Mouse (Mus musculus) neural tube, embryonic 11.5 days (tissue): Measurements from ENCODE around the gene Nr2f6. TPM values are rescaled to one million over a fixed set of nuclear protein-coding genes. Genes with fewer than 3 reads are reported as not detected.
A peak's percentile ranks its signal among the peaks of the same experiment; 100 is the strongest.

Source experiments
- ATAC-seq: fragments of 200-750 bp; cut with Nextera tagmentation; 2 replicates; pipeline ENCODE4 v1.8.0; 2017; ENCODE audit warnings: moderate number of reproducible peaks, mild to moderate bottlenecking, moderate TSS enrichment, moderate library complexity; ENCODE audit not compliant: insufficient read depth, low FRiP score, low TSS enrichment
- DNase-seq: peaks from one replicate; pipeline ENCODE4 v3.0.0-alpha.2; 2015; ENCODE audit warnings: low spot score
- H3K27ac ChIP-seq: fragments of 300-500 bp; sonication (generic); 2 replicates; pipeline ENCODE4 v1.5.1; 2014; ENCODE audit warnings: low read depth, mild to moderate bottlenecking, low read length
- H3K27me3 ChIP-seq: fragments of 300-500 bp; sonication (generic); 2 replicates; pipeline ENCODE4 v1.6.1; 2014; ENCODE audit warnings: mild to moderate bottlenecking, low read length, mixed read lengths; ENCODE audit not compliant: control insufficient read depth, insufficient read depth
- H3K36me3 ChIP-seq: fragments of 300-500 bp; sonication (generic); 2 replicates; pipeline ENCODE4 v1.6.1; 2014; ENCODE audit warnings: mild to moderate bottlenecking, low read length, moderate library complexity, mixed read lengths; ENCODE audit not compliant: control insufficient read depth, insufficient read depth
- H3K4me1 ChIP-seq: fragments of 300-500 bp; sonication (generic); 2 replicates; pipeline ENCODE4 v1.6.1; 2014; ENCODE audit warnings: low read length, mixed read lengths; ENCODE audit not compliant: control insufficient read depth, insufficient read depth
- H3K4me2 ChIP-seq: fragments of 300-500 bp; sonication (generic); 2 replicates; pipeline ENCODE4 v1.6.1; 2014; ENCODE audit warnings: low read depth, mild to moderate bottlenecking, moderate library complexity
- H3K4me3 ChIP-seq: fragments of 300-500 bp; sonication (generic); 2 replicates; pipeline ENCODE4 v1.5.1; 2014; ENCODE audit warnings: low read depth, low read length
- H3K9ac ChIP-seq: fragments of 300-500 bp; sonication (generic); 2 replicates; pipeline ENCODE4 v1.6.1; 2014; ENCODE audit warnings: mild to moderate bottlenecking, low read length
- H3K9me3 ChIP-seq: fragments of 300-500 bp; sonication (generic); 2 replicates; pipeline ENCODE4 v1.6.1; 2016; ENCODE audit warnings: low read length; ENCODE audit not compliant: control insufficient read depth
- WGBS: fragments of 180-500 bp; shearing (Covaris S2); extraction: QIAGEN DNeasy Blood & Tissue Kit; methylation state at CpG from one replicate; pipeline ENCODE4 v1.1.7; 2014; 5-methylcytosine and 5-hydroxymethylcytosine counted together
- polyA plus RNA-seq: library from polyadenylated mRNA; unstranded; fragments of >200 nt; fragmentation: Nextera tagmentation; extraction: Ambion mirVana; gene quantifications from 2 replicates; pipeline ENCODE4 v1.2.1, GENCODE M21; 2014

Gene Nr2f6
- polyA plus RNA-seq: 83.4 and 84.0 TPM in 2 replicates

DNA sequence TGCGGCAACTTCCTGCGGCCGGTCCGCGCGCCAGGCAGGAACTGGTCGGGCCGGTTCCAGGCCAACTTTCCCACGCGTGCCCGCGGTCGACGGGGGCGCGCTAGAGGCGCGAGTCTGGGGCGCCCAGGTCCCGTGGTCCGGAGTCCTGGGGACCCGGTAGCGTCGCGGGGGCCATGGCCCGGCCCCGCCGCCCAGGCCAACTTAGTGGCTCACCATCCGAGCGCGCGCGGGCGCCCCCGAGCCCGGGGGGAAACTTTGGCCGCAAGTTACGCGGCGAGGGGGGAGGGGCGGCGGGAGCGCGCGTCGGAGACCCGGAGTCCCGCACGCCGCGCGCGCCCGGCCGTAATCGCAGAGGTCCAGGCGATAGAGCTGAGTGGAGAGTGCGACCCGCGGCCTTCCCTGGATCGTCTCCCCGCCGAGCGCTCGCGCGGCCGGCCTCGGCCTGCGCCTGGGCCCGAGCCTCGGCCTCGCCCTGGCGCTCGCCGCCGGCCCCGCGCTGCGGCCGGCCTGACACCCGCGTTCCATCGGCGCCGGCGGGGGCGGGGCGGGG, at the start of gene Nr2f6:
Nr2f6 (minus strand) TSS at position 540 of the 550 bp plus-strand sequence.
- Histone ChIP-seq H3K9me3 (no peaks in the 10 kb centered on the region), H3K9ac (peak within 1 kb of the TSS; percentile 89), H3K36me3 (no peaks in the 10 kb centered on the region), H3K4me1 (peaks cover 25% of the 10 kb centered on the region), H3K27me3 (no peaks in the 10 kb centered on the region), H3K4me2 (peak within 1 kb of the TSS; percentile 97), H3K4me3 (peak within 1 kb of the TSS; percentile 81), H3K27ac (peak within 1 kb of the TSS; percentile 96)
- DNase-seq: peak; percentile 85
- under 1% methylated on average over 55 of the region's 89 CpGs for WGBS
- ATAC-seq: peak; percentile 5

DNA sequence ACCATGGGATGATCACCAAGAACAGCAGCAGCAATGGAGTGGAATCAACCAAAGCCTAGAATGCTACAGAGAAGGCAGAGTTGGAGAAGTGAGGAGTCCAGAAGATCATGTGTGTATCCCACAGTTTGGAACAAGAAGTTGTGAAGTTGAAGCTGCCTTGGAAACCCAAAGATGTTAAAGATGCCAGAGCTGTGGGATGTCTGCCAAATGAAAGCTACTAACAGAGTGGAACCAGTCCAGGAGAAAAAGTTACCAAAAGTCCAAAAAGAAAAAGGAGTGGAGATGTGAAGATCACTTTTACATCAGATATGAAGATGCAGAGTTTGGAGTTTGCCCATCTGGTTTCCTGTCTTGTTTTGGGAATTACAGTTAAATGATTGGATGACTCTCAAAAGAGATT, 40.4 kb upstream of the Nr2f6 start:
- DNase-seq (no peak), ATAC-seq (no peak)
- H3K9me3 ChIP-seq: no peaks in the 10 kb centered on the region
- no peak overlapping the region for H3K9ac ChIP-seq
- H3K27me3 ChIP-seq: no peaks in the 10 kb centered on the region
- no peak overlapping the region for H3K4me2 ChIP-seq
- no peaks in the 10 kb centered on the region for H3K4me1 ChIP-seq
- H3K4me3 ChIP-seq: no peak overlapping the region
- no peaks in the 10 kb centered on the region for H3K36me3 ChIP-seq
- no peak overlapping the region for H3K27ac ChIP-seq

DNA sequence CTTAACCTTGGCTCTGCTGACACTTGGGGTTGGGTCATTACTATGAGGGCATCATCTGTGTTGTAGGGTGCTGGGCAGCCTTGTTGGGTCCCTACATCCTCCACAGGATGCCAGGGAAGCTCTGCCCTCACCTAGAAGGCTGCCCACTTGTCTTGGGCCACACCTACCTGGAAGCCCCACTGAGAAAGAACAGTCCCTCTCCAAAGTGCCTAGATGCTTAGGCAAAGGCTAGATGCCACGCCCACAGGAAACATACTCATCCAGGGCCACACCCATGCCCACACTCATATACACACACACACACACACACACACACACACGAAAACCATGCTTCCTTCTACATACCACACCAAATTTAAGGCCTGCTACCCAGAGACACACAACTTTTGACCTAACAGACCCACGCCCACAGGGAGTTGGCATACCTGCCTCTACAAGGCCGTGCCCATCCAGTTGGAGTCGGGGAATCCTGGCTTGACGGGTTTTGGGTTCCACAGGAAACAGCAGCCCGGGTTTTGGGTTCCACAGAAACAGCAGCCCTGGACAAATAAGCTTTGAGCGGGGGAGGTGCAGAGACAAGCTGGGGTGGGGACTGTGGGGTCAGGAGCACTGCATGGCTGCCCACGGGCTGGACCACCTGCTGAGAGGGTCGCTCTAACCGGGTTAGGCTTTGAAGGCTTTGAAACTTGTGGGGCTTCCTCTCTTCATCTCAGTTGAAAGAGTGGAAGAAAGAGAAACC, 29.9 kb upstream of the Nr2f6 start:
- Histone ChIP-seq H3K36me3 (peaks cover 4% of the 10 kb centered on the region; the same call in 1 of the 2 replicates), H3K9me3 (no peaks in the 10 kb centered on the region), H3K27ac (no peak overlapping the region), H3K4me1 (peaks cover 2% of the 10 kb centered on the region; the same call in 1 of the 2 replicates), H3K4me2 (no peak overlapping the region), H3K4me3 (no peak overlapping the region), H3K9ac (no peak overlapping the region), H3K27me3 (no peaks in the 10 kb centered on the region)
- 53% methylated on average over 11 of the region's 11 CpGs for WGBS
- DNase-seq: no peak
- ATAC-seq: no peak

DNA sequence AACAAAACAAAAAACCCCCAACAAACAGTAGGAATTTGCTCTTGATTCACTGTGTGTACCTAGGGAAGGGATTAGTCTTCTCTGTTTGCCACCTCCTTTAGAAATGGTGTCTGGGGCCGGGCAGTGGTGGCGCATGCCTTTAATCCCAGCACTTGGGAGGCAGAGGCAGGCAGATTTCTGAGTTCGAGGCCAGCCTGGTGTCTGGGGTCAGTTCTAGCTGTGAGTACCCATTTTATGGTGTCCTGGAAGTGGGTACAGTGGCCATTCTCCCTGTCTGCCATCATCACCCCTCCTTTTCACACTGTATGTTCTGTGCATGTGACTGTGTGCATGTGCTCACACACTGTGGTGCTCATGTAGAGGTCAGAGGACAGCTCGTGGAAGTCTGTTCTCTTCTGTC, 26.5 kb upstream of the Nr2f6 start:
- Histone ChIP-seq H3K27me3 (no peaks in the 10 kb centered on the region), H3K4me1 (peaks cover 7% of the 10 kb centered on the region; the same call in 1 of the 2 replicates), H3K9ac (no peak overlapping the region), H3K27ac (no peak overlapping the region), H3K36me3 (peaks cover 4% of the 10 kb centered on the region; the same call in 1 of the 2 replicates), H3K9me3 (no peaks in the 10 kb centered on the region), H3K4me2 (no peak overlapping the region), H3K4me3 (no peak overlapping the region)
- DNase-seq (no peak), ATAC-seq (no peak)
- 92% methylated on average over 4 of the region's 4 CpGs for WGBS

DNA sequence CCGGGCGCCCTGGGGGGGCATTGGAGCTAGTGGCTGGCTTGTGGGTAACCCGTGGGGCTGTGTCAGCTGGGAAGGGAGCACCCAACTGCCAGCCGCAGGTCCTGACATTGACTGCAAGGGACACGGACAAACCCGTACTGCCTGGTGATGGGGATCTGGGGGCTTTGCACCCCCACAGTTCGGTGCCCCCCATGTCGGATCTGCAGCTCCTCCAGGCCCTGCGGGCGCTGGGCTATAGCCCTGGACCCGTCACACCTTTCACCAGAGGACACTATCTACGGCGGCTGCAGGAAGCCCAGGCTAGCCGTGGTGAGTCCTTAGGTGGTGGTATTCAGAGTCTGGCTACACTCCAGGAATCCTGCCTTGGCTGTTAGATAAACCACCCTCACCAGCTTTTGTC, 25.7 kb upstream of the Nr2f6 start:
- H3K4me3 ChIP-seq: no peak overlapping the region
- H3K4me2 ChIP-seq: no peak overlapping the region; the same call in 1 of the 2 replicates
- H3K9ac ChIP-seq: no peak overlapping the region
- 97% methylated on average over 14 of the region's 14 CpGs for WGBS
- no peak overlapping the region for H3K27ac ChIP-seq
- H3K4me1 ChIP-seq: peaks cover 7% of the 10 kb centered on the region; the same call in 1 of the 2 replicates
- ATAC-seq (no peak), DNase-seq (no peak)
- no peaks in the 10 kb centered on the region for H3K9me3 ChIP-seq
- H3K27me3 ChIP-seq: no peaks in the 10 kb centered on the region
- H3K36me3 ChIP-seq: peaks cover 4% of the 10 kb centered on the region; the same call in 1 of the 2 replicates

DNA sequence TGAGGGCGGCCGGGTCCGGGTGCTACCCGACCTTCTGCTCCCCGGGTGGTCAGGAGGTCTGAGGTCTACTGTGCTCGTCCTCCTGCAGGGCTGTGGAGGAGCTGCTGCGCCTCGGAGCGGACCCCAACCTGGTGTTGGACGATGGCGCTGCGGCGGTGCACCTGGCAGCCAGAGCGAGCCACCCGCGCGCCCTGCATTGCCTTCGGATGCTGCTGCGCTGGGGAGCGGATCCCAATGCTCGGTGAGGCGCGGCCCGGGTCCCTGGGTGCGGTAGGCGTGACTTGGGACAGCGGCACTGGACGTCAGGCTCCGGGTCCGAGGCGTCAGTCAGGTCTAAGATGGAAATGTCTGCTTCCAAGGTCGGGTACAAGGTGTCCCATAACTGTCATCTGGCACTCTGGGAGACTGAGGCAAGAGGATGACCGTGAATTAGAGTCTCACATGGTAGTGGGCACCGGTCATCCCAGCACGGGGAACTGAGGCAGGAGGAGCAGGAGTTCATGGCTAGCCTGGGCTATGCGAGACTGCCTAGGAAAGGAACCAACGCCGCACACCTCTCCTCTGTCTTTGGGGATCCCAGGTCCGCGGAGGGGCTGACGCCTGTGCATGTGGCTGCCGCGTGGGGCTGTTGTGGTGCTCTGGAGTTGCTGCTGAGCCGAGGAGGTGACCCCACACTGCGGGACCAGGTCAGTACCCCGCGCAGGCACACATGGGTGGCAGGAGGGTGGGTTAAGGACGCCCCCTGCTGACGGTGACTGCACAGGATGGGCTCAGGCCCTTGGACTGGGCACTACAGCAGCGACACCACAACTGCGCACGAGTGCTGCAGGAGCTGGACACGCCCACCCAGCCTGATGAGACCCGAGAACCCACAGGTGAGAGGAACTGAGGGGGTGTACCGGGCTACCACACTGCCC, 24.6 kb upstream of the Nr2f6 start:
- peak; percentile 71 for ATAC-seq
- peak; percentile 80 for DNase-seq
- Histone ChIP-seq H3K4me3 (peak overlapping the region; percentile 74), H3K36me3 (peaks cover 4% of the 10 kb centered on the region; the same call in 1 of the 2 replicates), H3K27ac (no peak overlapping the region), H3K9me3 (no peaks in the 10 kb centered on the region), H3K4me2 (peak overlapping the region; percentile 90), H3K9ac (peak overlapping the region; percentile 65), H3K4me1 (peaks cover 7% of the 10 kb centered on the region; the same call in 1 of the 2 replicates), H3K27me3 (no peaks in the 10 kb centered on the region)
- WGBS: under 1% methylated on average over 55 of the region's 55 CpGs

DNA sequence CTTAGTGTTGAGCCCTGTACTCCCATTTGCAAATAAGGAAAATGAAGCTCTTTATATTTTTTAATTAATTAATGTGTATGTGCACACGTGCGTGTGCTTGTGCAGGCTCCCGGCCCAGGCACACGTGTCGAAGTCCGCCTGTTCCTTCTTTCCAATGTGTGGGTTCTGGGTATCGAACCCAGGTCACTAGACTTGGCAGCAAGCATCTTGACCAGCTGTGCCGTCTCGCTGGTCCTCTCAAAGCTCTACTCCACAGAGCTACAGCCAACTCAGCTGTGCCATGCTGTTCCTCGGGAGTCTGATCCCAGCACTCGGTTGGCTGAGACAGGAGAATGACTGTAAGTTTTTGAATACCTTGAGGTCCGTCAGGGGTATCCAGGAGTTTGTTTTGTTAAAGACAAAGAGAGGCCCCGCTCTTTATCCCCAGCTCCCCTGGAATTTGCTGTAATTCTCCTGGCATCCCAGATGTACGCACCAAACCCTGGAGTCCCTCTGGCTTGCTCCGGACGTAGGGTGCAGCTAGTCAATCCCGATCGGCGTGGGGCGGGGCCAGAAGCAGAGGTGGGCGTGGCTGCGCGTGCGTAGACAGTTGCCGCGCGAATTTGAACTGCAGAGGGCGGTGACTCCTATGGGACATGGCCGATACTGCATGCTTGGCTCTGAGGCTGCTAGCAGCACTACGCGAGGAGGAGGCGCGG, 23.8 kb upstream of the Nr2f6 start, which contains the start of gene Ankle1:
Ankle1 (plus strand) TSS at position 610 of the 698 bp plus-strand sequence.
- Histone ChIP-seq H3K9me3 (no peaks in the 10 kb centered on the region), H3K4me2 (peak within 1 kb of the TSS; percentile 90), H3K27ac (0 out of 2 replicates have a peak within 1 kb of the TSS, but pooled peaks have one; percentile 35), H3K9ac (peak within 1 kb of the TSS; percentile 65), H3K36me3 (peaks cover 4% of the 10 kb centered on the region; the same call in 1 of the 2 replicates), H3K27me3 (no peaks in the 10 kb centered on the region), H3K4me1 (peaks cover 7% of the 10 kb centered on the region; the same call in 1 of the 2 replicates), H3K4me3 (peak within 1 kb of the TSS; percentile 74)
- ATAC-seq (peak; percentile 89), DNase-seq (peak; percentile 97)
- WGBS: 17% methylated on average over 33 of the region's 33 CpGs

DNA sequence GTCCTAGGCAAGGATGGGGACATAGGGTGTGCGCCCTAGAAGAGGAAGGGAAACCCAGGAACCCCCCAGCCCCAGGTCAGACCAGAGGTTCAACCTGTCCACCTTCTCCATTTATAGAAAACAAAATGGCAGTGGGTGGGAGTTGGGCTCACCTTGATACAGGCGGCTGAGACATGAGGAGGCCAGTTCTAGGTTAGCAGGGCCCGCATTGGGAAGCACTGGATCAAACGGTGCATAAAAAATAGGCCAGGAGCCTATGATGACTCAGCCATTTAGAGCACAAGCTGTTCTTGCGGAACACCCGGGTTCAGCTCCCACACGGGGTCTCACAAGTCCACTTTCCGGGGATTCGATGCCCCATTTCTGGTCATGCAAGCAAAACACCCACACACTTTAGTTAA, 23.2 kb upstream of the Nr2f6 start:
- DNase-seq (no peak), ATAC-seq (no peak)
- Histone ChIP-seq H3K36me3 (peaks cover 4% of the 10 kb centered on the region; the same call in 1 of the 2 replicates), H3K27ac (no peak overlapping the region), H3K9ac (no peak overlapping the region), H3K4me3 (no peak overlapping the region), H3K9me3 (no peaks in the 10 kb centered on the region), H3K4me1 (peaks cover 7% of the 10 kb centered on the region; the same call in 1 of the 2 replicates), H3K27me3 (no peaks in the 10 kb centered on the region), H3K4me2 (no peak overlapping the region)
- WGBS: 89% methylated on average over 9 of the region's 9 CpGs
